Mouse (Mus musculus) midbrain, embryonic 14.5 days (tissue): Measurements from ENCODE around the gene Plscr3. TPM values are rescaled to one million over a fixed set of nuclear protein-coding genes. Genes with fewer than 3 reads are reported as not detected.

Experiments used
- ATAC-seq: fragments of 200-750 bp; cut with Nextera tagmentation; 2 replicates; pipeline ENCODE4 v1.8.0; 2017; ENCODE audit warnings: moderate number of reproducible peaks, moderate library complexity; ENCODE audit not compliant: low FRiP score, low TSS enrichment
- DNase-seq: peaks from one replicate; pipeline ENCODE4 v3.0.0-alpha.2; 2015
- H3K27ac ChIP-seq: fragments of 300-500 bp; sonication (generic); replicated peaks from 2 replicates; pipeline ENCODE4 v1.5.1; 2014; ENCODE audit warnings: mild to moderate bottlenecking, low read depth, low read length, moderate library complexity
- H3K27me3 ChIP-seq: fragments of 300-500 bp; sonication (generic); 2 replicates; pipeline ENCODE4 v1.6.1; 2014; ENCODE audit warnings: low read length, control low read depth, mixed read lengths; ENCODE audit not compliant: control insufficient read depth, insufficient read depth
- H3K36me3 ChIP-seq: fragments of 300-500 bp; sonication (generic); 2 replicates; pipeline ENCODE4 v1.6.1; 2014; ENCODE audit warnings: low read length, control low read depth; ENCODE audit not compliant: control insufficient read depth, insufficient read depth
- H3K4me1 ChIP-seq: fragments of 300-500 bp; sonication (generic); 2 replicates; pipeline ENCODE4 v1.6.1; 2014; ENCODE audit warnings: mild to moderate bottlenecking, antibody characterized with exemption, low read length, control low read depth; ENCODE audit not compliant: control insufficient read depth, insufficient read depth
- H3K4me2 ChIP-seq: fragments of 300-500 bp; sonication (generic); 2 replicates; pipeline ENCODE4 v1.6.1; 2014; ENCODE audit warnings: mild to moderate bottlenecking, low read length, moderate library complexity
- H3K4me3 ChIP-seq: fragments of 300-500 bp; sonication (generic); replicated peaks from 2 replicates; pipeline ENCODE4 v1.5.1; 2014; ENCODE audit warnings: low read depth, low read length
- H3K9ac ChIP-seq: fragments of 300-500 bp; sonication (generic); replicated peaks from 2 replicates; pipeline ENCODE4 v1.6.1; 2014; ENCODE audit warnings: mild to moderate bottlenecking, low read length, moderate library complexity
- H3K9me3 ChIP-seq: fragments of 300-500 bp; sonication (generic); 2 replicates; pipeline ENCODE4 v1.6.1; 2016; ENCODE audit warnings: low read length, control low read depth, mixed read lengths; ENCODE audit not compliant: control insufficient read depth
- WGBS: fragments of 180-500 bp; shearing (Covaris S2); extraction: QIAGEN DNeasy Blood & Tissue Kit; methylation state at CpG from one replicate; pipeline ENCODE4 v1.1.7; 2014; 5-methylcytosine and 5-hydroxymethylcytosine counted together
- polyA plus RNA-seq: library from polyadenylated mRNA; unstranded; fragments of >200 nt; fragmentation: Nextera tagmentation; extraction: Ambion mirVana; gene quantifications from 2 replicates; pipeline ENCODE4 v1.2.1, GENCODE M21; 2014

Plscr3 gene
- polyA plus RNA-seq, 1 experiment from 2014 or later = 51.9 TPM

GRCm38 (mm10) chr11:69879711-69880110, 33.5 kb downstream of the Plscr3 start:
- no peak overlapping the region for H3K9ac ChIP-seq
- no peaks in the 10 kb centered on the region for H3K9me3 ChIP-seq
- 0 out of 2 replicates have a peak overlapping the region, but pooled peaks have one; percentile 0 for H3K4me3 ChIP-seq
- H3K4me2 ChIP-seq = peak overlapping the region; percentile 69
- H3K27me3 ChIP-seq = peaks cover 17% of the 10 kb centered on the region; the same call in 1 of the 2 replicates
- H3K27ac ChIP-seq = no peak overlapping the region
- 60% methylated on average over 15 of the region's 15 CpGs for WGBS
- peaks cover 14% of the 10 kb centered on the region for H3K4me1 ChIP-seq
- no peak for ATAC-seq
- H3K36me3 ChIP-seq = no peaks in the 10 kb centered on the region
- no peak for DNase-seq

GRCm38 (mm10) chr11:69880506-69880852, 34.3 kb downstream of the Plscr3 start:
- peak overlapping the region; percentile 40 for H3K4me3 ChIP-seq
- under 1% methylated on average over 18 of the region's 18 CpGs for WGBS
- peak; percentile 82 for DNase-seq

GRCm38 (mm10) chr11:69880853-69881603, 34.9 kb downstream of the Plscr3 start, which contains the start of gene Kctd11:
Gene Kctd11 (minus strand): TSS chr11:69881406.
- 0 out of 2 replicates have a peak within 1 kb of the TSS, but pooled peaks have one; percentile 37 for H3K27ac ChIP-seq
- H3K9ac ChIP-seq = peak within 1 kb of the TSS; percentile 44; the same call in 1 of the 2 replicates
- ATAC-seq (peak; percentile 79; the same call in 1 of the 2 replicates), DNase-seq (peak; percentile 74)
- H3K4me1 ChIP-seq = peaks cover 14% of the 10 kb centered on the region
- H3K4me3 ChIP-seq = peak within 1 kb of the TSS; percentile 40
- under 1% methylated on average over 46 of the region's 46 CpGs for WGBS
- no peaks in the 10 kb centered on the region for H3K36me3 ChIP-seq
- H3K4me2 ChIP-seq = peak within 1 kb of the TSS; percentile 69
- no peaks in the 10 kb centered on the region for H3K9me3 ChIP-seq
- peaks cover 17% of the 10 kb centered on the region; the same call in 1 of the 2 replicates for H3K27me3 ChIP-seq

More at GRCm38 (mm10) chr11:69880506-69880852, 34.3 kb downstream of the Plscr3 start:
- ATAC-seq = 0 out of 2 replicates have a peak, but pooled peaks have one; percentile 25
- Histone ChIP-seq H3K4me1 (peaks cover 14% of the 10 kb centered on the region), H3K27ac (0 out of 2 replicates have a peak overlapping the region, but pooled peaks have one; percentile 37), H3K36me3 (no peaks in the 10 kb centered on the region), H3K4me2 (peak overlapping the region; percentile 69), H3K27me3 (peaks cover 17% of the 10 kb centered on the region; the same call in 1 of the 2 replicates), H3K9ac (peak overlapping the region; percentile 44; the same call in 1 of the 2 replicates), H3K9me3 (no peaks in the 10 kb centered on the region)

GRCm38 (mm10) chr11:69881787-69882670, 35.9 kb downstream of the Plscr3 start:
- Histone ChIP-seq H3K36me3 (no peaks in the 10 kb centered on the region), H3K4me2 (peak overlapping the region; percentile 69), H3K4me3 (peak overlapping the region; percentile 40), H3K27ac (no peak overlapping the region), H3K27me3 (peaks cover 17% of the 10 kb centered on the region; the same call in 1 of the 2 replicates), H3K4me1 (peaks cover 14% of the 10 kb centered on the region), H3K9ac (peak overlapping the region; percentile 44; the same call in 1 of the 2 replicates), H3K9me3 (no peaks in the 10 kb centered on the region)
- no peak for ATAC-seq
- DNase-seq = no peak
- 58% methylated on average over 21 of the region's 21 CpGs for WGBS

- no peak for ATAC-seq
- Histone ChIP-seq H3K4me3 (no peak overlapping the region), H3K9me3 (no peaks in the 10 kb centered on the region), H3K4me2 (no peak overlapping the region), H3K36me3 (no peaks in the 10 kb centered on the region), H3K9ac (no peak overlapping the region), H3K27ac (no peak overlapping the region), H3K4me1 (peaks cover 14% of the 10 kb centered on the region), H3K27me3 (peaks cover 17% of the 10 kb centered on the region; the same call in 1 of the 2 replicates)
- 61% methylated on average over 4 of the region's 4 CpGs for WGBS
- no peak for DNase-seq
Observed at GRCm38 (mm10) chr11:69883066-69883465, 36.9 kb downstream of the Plscr3 start.

GRCm38 (mm10) chr11:69883527-69884151, 37.5 kb downstream of the Plscr3 start:
- peaks cover 17% of the 10 kb centered on the region; the same call in 1 of the 2 replicates for H3K27me3 ChIP-seq
- no peak overlapping the region for H3K9ac ChIP-seq
- H3K4me3 ChIP-seq = no peak overlapping the region
- no peaks in the 10 kb centered on the region for H3K9me3 ChIP-seq
- no peak for ATAC-seq
- no peaks in the 10 kb centered on the region for H3K36me3 ChIP-seq
- H3K4me2 ChIP-seq = no peak overlapping the region
- no peak for DNase-seq
- 87% methylated on average over 8 of the region's 8 CpGs for WGBS
- H3K4me1 ChIP-seq = peaks cover 14% of the 10 kb centered on the region
- no peak overlapping the region for H3K27ac ChIP-seq

DNA sequence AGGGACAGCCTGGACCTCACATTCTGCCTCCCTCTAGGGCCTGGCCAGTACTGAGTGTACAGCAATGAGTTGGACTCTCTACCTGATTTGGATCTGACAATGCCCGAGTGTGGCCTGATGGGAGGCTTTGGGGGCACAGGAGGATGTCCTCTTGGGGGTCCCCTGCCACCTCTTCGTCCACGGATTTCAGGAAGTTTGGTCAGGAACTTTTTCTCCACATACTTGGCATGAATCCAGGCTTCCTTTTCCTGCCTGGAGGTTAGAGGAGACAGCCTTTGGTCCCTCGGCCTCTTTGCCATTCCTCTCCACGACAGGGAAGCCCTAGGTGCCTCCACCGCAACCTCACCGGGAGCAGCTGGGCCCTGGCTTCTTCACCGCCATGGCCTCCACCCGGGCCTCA, 38.1 kb downstream of the Plscr3 start:
- 88% methylated on average over 9 of the region's 9 CpGs for WGBS

DNA sequence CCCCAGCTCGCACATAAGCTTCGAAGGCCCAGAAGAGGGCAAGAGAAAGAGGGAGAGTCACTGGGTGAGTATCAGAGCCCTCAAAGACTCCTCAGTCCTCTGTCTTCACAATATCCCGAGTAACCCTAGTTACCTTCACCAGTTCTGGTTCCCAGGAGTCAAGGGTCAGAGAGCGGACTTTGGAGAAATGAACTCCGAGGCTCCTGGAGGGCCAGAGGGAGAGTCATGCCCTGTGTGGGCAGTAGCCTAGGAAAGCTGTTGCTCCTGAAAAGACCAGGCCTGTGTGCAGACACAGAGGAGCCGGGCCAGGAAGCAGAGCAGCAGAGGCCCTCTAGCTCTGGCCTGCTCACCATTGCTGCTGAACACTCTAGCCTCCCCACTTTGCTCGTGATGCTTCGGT, 38.5 kb downstream of the Plscr3 start:
- WGBS = 85% methylated on average over 8 of the region's 8 CpGs
- no peaks in the 10 kb centered on the region for H3K9me3 ChIP-seq
- no peaks in the 10 kb centered on the region for H3K36me3 ChIP-seq
- H3K27me3 ChIP-seq = peaks cover 17% of the 10 kb centered on the region; the same call in 1 of the 2 replicates
- ATAC-seq (no peak), DNase-seq (no peak)
- peaks cover 14% of the 10 kb centered on the region for H3K4me1 ChIP-seq
- H3K4me2 ChIP-seq = no peak overlapping the region
- H3K4me3 ChIP-seq = no peak overlapping the region
- no peak overlapping the region for H3K9ac ChIP-seq
- H3K27ac ChIP-seq = no peak overlapping the region

More for the DNA sequence above, 38.1 kb downstream of the Plscr3 start:
- DNase-seq (no peak), ATAC-seq (no peak)
- no peaks in the 10 kb centered on the region for H3K36me3 ChIP-seq
- H3K4me3 ChIP-seq = no peak overlapping the region
- H3K27ac ChIP-seq = no peak overlapping the region
- no peak overlapping the region for H3K9ac ChIP-seq
- H3K9me3 ChIP-seq = no peaks in the 10 kb centered on the region
- peaks cover 17% of the 10 kb centered on the region; the same call in 1 of the 2 replicates for H3K27me3 ChIP-seq
- no peak overlapping the region for H3K4me2 ChIP-seq
- peaks cover 14% of the 10 kb centered on the region for H3K4me1 ChIP-seq
